Mouse (Mus musculus) heart, adult 2 months (tissue): ENCODE measurements at regions not wholly inside any gene's neighbourhood (a gene's known extent, or its start where the extent isn't known, plus 50 kb on each side); places are given as distances from the start of the nearest gene placed in this dataset.

Experiments used
- EP300 ChIP-seq: fragments of 200-500 bp; IDR thresholded peaks from 2 replicates; pipeline ENCODE4 v1.6.1; 2011; ENCODE audit warnings: low read depth, low read length, control low read depth; ENCODE audit not compliant: insufficient read depth
- POLR2A ChIP-seq: fragments of 200-500 bp; IDR thresholded peaks from 2 replicates; pipeline ENCODE4 v1.6.1; 2011; ENCODE audit warnings: mild to moderate bottlenecking, low read depth, low read length, control low read depth; ENCODE audit not compliant: insufficient read depth

DNA sequence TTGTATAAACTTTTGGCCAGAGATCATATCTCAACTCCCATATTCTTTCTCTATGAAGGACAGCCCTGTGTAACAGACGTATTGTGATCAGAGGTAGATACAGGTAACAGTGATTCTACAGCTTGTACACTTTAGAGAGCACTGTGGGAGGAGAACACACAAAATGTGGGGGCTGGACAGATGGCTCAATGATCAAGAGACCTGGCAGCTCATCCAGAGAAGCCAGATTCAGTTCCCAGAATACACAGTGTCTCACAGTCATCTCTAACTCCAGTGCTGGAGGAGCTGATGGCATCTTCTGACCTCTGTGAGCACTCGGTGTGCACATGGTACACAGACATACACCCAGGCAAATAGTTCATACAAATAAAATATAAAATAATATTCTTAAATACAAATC, 102.5 kb upstream of the Fam78b start:
- TF ChIP-seq POLR2A (no peak), EP300 (no peak)
